Mouse (Mus musculus): ENCODE results near the gene Tspan32.

- TF ChIP-seq CTCF (conservative IDR thresholded peaks at IDR 0.05; ENCODE audit: insufficient read depth, insufficient read length, low read depth, low read length) (no peak), POLR2A (IDR thresholded peaks at IDR 0.05; ENCODE audit: low read depth, low read length) (no peak)
Measured at GRCm38 (mm10) chr7:143042089-143042488, 37.2 kb downstream of the Tspan32 start.
